Mouse (Mus musculus): Measurements from ENCODE around the gene Spats2. TPM values are rescaled to one million over a fixed set of nuclear protein-coding genes. Genes with fewer than 3 reads are reported as not detected.
"Not testable (repeated sequence)": the region's sequence is repeated elsewhere in the genome, so short reads cannot be mapped to it uniquely, and the experiment has no call there.

Gene Spats2
- polyA plus RNA-seq, 1 experiment, result 25.8 TPM

DNA sequence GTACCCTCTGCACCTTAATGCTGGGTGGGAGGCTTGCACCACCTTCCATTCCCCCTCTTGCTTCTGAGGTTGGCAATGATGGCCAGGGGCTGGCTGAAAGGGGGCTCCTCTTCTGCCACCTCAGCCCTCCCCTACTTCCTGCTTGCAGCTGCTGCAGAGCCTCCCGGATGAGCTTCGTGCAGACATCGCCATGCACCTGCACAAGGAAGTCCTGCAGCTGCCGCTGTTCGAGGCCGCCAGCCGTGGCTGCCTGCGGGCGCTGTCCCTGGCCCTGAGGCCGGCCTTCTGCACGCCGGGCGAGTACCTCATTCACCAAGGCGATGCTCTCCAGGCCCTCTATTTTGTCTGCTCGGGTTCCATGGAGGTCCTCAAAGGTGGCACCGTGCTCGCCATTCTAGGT lies 108.0 kb downstream of the Spats2 start:
- no peak for TF ChIP-seq POLR2A (IDR thresholded peaks at IDR 0.05; ENCODE audit: extremely low read depth, insufficient read depth, low read length)
- TF ChIP-seq CTCF (IDR thresholded peaks at IDR 0.05; ENCODE audit: extremely low read depth, insufficient read depth, low read length), result no peak
- Histone ChIP-seq H3K4me1 (ENCODE audit: control insufficient read depth, insufficient read depth, low read length) (peaks cover 2% of the 10 kb centered on the region; the same call in 1 of the 2 replicates), H3K4me3 (ENCODE audit: insufficient read depth, low read length) (no peak overlapping the region), H3K27ac (ENCODE audit: insufficient read depth, low read length) (no peak overlapping the region)

- no peak for TF ChIP-seq CTCF (IDR thresholded peaks at IDR 0.05; ENCODE audit: extremely low read depth, insufficient read depth, low read length)
- TF ChIP-seq POLR2A (IDR thresholded peaks at IDR 0.05; ENCODE audit: extremely low read depth, insufficient read depth, low read length), result no peak
- Histone ChIP-seq H3K27ac (ENCODE audit: insufficient read depth, low read length) (no peak overlapping the region), H3K4me1 (ENCODE audit: control insufficient read depth, insufficient read depth, low read length) (no peaks in the 10 kb centered on the region), H3K4me3 (ENCODE audit: insufficient read depth, low read length) (no peak overlapping the region)
Measured at GRCm38 (mm10) chr15:99234326-99235010, 108.8 kb downstream of the Spats2 start.

- H3K4me1 ChIP-seq (ENCODE audit: control insufficient read depth, insufficient read depth, low read length), result no peaks in the 10 kb centered on the region
- no peak overlapping the region for H3K4me3 ChIP-seq (ENCODE audit: insufficient read depth, low read length)
- TF ChIP-seq POLR2A (IDR thresholded peaks at IDR 0.05; ENCODE audit: extremely low read depth, insufficient read depth, low read length) (no peak), CTCF (IDR thresholded peaks at IDR 0.05; ENCODE audit: extremely low read depth, insufficient read depth, low read length) (no peak)
- no peak overlapping the region for H3K27ac ChIP-seq (ENCODE audit: insufficient read depth, low read length)
Measured at GRCm38 (mm10) chr15:99238006-99238405, 112.3 kb downstream of the Spats2 start.

DNA sequence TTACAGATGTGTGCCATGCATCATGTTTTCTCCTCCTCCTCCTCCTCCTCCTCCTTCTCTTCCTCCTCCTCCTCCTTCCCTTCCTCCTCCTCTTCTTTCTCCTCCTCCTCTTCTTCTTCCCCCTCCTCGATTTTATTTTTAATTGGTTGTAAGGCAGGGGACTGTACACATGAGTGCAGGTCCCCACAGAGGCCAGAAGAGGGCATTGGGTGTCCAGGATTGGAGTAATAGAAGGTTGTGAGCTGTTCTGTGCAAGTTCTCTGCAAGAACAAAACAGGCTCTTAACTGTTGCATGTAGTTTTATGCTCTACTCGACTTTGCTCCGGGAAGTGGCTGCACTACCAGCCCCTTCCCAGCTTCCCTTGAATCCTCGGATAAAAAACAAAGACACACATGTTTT lies 114.4 kb downstream of the Spats2 start:
- TF ChIP-seq POLR2A (IDR thresholded peaks at IDR 0.05; ENCODE audit: extremely low read depth, insufficient read depth, low read length), result no peak
- peak; percentile 41 for TF ChIP-seq CTCF (IDR thresholded peaks at IDR 0.05; ENCODE audit: extremely low read depth, insufficient read depth, low read length)
- Histone ChIP-seq H3K27ac (ENCODE audit: insufficient read depth, low read length) (no peak overlapping the region), H3K4me1 (ENCODE audit: control insufficient read depth, insufficient read depth, low read length) (no peaks in the 10 kb centered on the region), H3K4me3 (ENCODE audit: insufficient read depth, low read length) (no peak overlapping the region)

DNA sequence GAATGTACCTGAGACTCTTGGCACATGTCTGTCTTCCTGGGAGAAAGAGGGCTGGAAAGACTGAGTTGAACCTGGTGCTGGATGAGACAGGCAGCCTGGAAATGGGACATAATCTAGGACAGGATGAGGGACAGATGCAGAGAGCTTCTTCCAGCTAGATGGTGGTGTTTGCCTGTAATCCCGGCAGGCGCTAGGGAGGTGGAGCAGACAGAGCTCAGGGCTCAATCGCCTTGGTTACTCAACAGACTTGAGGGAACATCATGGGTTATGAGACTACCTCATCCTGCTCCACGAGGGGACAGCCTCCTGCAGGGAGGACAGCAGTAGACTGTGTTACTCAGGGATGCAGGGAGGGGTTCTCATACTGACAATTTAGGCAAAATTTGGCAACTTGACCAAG lies 115.5 kb downstream of the Spats2 start:
- H3K27ac ChIP-seq (ENCODE audit: insufficient read depth, low read length), result no peak overlapping the region

DNA sequence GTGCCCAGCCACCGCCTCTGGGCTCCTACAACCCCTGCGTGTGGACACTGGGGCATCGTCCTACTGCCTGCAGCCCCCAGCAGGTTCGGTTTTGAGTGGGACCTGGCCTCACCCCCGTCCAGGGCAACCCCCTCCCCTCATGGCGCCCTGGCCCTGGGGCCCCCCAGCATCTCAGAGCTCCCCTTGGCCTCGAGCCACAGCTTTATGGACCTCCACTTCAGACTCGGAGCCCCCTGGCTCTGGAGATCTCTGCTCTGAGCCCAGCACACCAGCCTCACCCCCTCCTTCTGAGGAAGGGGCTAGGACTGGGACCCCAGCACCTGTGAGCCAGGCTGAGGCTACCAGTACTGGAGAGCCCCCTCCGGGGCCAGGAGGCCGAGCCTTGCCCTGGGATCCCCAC lies 116.3 kb downstream of the Spats2 start:
- Histone ChIP-seq H3K27ac (ENCODE audit: insufficient read depth, low read length) (no peak overlapping the region), H3K4me1 (ENCODE audit: control insufficient read depth, insufficient read depth, low read length) (no peaks in the 10 kb centered on the region), H3K4me3 (ENCODE audit: insufficient read depth, low read length) (no peak overlapping the region)
- TF ChIP-seq CTCF (IDR thresholded peaks at IDR 0.05; ENCODE audit: extremely low read depth, insufficient read depth, low read length), result no peak
- TF ChIP-seq POLR2A (IDR thresholded peaks at IDR 0.05; ENCODE audit: extremely low read depth, insufficient read depth, low read length), result no peak

More for the DNA sequence above, 115.5 kb downstream of the Spats2 start:
- H3K4me3 ChIP-seq (ENCODE audit: insufficient read depth, low read length), result no peak overlapping the region
- TF ChIP-seq CTCF (IDR thresholded peaks at IDR 0.05; ENCODE audit: extremely low read depth, insufficient read depth, low read length) (no peak), POLR2A (IDR thresholded peaks at IDR 0.05; ENCODE audit: extremely low read depth, insufficient read depth, low read length) (no peak; the same call in 1 of the 2 replicates)
- H3K4me1 ChIP-seq (ENCODE audit: control insufficient read depth, insufficient read depth, low read length), result no peaks in the 10 kb centered on the region

GRCm38 (mm10) chr15:99246736-99247135 lies 121.0 kb downstream of the Spats2 start:
- H3K27ac ChIP-seq (ENCODE audit: insufficient read depth, low read length); H3K4me3 ChIP-seq (ENCODE audit: insufficient read depth, low read length); H3K4me1 ChIP-seq (ENCODE audit: control insufficient read depth, insufficient read depth, low read length): not testable (repeated sequence)

- Histone ChIP-seq H3K4me1 (ENCODE audit: control insufficient read depth, insufficient read depth, low read length) (peaks cover 8% of the 10 kb centered on the region), H3K4me3 (ENCODE audit: insufficient read depth, low read length) (no peak overlapping the region; the same call in 1 of the 2 replicates), H3K27ac (ENCODE audit: insufficient read depth, low read length) (peak overlapping the region; percentile 90)
- TF ChIP-seq POLR2A (IDR thresholded peaks at IDR 0.05; ENCODE audit: extremely low read depth, insufficient read depth, low read length) (no peak), CTCF (IDR thresholded peaks at IDR 0.05; ENCODE audit: extremely low read depth, insufficient read depth, low read length) (no peak)
Measured at GRCm38 (mm10) chr15:99248972-99249371, 123.3 kb downstream of the Spats2 start.

DNA sequence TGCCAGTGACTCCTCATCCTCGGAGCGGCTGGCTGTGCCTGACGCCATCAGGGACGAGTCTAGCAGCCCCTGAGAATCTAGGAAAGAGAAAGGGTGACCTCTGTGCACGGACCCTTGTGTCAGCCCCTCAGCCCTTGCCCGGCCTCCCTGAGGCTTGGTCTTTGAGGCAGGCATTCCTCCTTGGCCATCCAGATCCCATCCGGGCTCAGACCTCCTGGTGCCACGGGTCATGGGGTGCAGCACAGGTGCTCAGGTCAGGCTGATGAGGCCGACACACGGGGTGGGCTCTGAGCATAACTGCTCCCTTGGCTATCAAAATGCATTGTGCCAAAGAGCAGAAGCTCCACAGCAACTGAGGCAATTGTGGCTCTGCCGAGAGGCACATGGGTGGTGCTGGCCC lies 124.2 kb downstream of the Spats2 start:
- H3K27ac ChIP-seq (ENCODE audit: insufficient read depth, low read length), result peak overlapping the region; percentile 90
- H3K4me3 ChIP-seq (ENCODE audit: insufficient read depth, low read length), result no peak overlapping the region; the same call in 1 of the 2 replicates
- H3K4me1 ChIP-seq (ENCODE audit: control insufficient read depth, insufficient read depth, low read length), result peaks cover 8% of the 10 kb centered on the region
- TF ChIP-seq POLR2A (IDR thresholded peaks at IDR 0.05; ENCODE audit: extremely low read depth, insufficient read depth, low read length) (no peak), CTCF (IDR thresholded peaks at IDR 0.05; ENCODE audit: extremely low read depth, insufficient read depth, low read length) (no peak)

DNA sequence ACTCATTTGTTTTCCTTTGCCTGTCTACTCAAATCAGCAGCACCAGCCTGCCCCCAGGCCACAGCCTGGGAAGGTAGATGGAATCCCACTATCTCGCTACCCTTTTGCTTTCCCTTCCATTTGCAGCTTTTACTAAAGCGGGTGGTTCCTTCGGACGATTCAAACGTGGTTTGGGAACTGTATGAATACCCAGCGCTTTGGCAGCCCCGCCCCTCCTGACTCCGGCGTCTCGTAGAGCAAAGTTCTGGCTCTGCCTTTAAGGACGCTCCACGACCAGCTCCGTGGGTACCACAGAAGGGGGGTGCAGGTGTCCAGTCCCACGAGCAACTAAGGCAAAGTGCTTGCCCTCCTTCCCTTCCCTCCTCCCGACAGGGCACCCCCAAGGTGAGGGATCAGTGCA lies 125.4 kb downstream of the Spats2 start:
- not testable (repeated sequence) for H3K27ac ChIP-seq (ENCODE audit: insufficient read depth, low read length); H3K4me1 ChIP-seq (ENCODE audit: control insufficient read depth, insufficient read depth, low read length)
- H3K4me3 ChIP-seq (ENCODE audit: insufficient read depth, low read length), result peak overlapping the region; percentile 54
